Mouse (Mus musculus): ENCODE results near the gene Tfap4. TPM values are rescaled to one million over a fixed set of nuclear protein-coding genes. Genes with fewer than 3 reads are reported as not detected.
A peak's percentile ranks its signal among the peaks of the same experiment; 100 is the strongest.
"Not testable (repeated sequence)": the region's sequence is repeated elsewhere in the genome, so short reads cannot be mapped to it uniquely, and the experiment has no call there.

Tfap4 gene
- total RNA-seq, 2 experiments from 2014 or later, result 2.9 to 4.3 TPM

DNA sequence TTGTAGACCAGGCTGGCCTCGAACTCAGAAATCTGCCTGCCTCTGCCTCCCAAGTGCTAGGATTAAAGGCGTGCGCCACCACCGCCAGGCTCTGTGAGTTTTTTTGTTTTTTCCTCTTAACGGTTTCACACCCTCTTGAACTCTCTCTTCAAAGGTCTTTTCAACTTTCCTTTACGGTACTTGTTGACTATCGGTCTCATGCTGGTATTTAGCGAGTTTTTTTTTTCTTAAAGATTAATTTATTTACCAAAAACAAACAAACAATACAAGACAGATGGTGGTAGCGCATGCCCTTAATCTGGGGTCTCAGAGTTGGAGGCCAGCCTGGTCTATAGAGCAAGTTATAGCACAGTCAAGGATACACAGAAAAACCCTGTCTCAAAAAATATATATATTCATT is 30.6 kb upstream of the Tfap4 start:
- DNase-seq (ENCODE audit: extremely low spot score in 1 of 2, low spot score in 2 of 2), result no peak
- H3K4me3 ChIP-seq, result no peak overlapping the region
- intact Hi-C loops (cut with DNase I), result no loop called here
- no peak overlapping the region for H3K27ac ChIP-seq
- TF ChIP-seq CTCF (IDR thresholded peaks at IDR 0.05), result no peak

DNA sequence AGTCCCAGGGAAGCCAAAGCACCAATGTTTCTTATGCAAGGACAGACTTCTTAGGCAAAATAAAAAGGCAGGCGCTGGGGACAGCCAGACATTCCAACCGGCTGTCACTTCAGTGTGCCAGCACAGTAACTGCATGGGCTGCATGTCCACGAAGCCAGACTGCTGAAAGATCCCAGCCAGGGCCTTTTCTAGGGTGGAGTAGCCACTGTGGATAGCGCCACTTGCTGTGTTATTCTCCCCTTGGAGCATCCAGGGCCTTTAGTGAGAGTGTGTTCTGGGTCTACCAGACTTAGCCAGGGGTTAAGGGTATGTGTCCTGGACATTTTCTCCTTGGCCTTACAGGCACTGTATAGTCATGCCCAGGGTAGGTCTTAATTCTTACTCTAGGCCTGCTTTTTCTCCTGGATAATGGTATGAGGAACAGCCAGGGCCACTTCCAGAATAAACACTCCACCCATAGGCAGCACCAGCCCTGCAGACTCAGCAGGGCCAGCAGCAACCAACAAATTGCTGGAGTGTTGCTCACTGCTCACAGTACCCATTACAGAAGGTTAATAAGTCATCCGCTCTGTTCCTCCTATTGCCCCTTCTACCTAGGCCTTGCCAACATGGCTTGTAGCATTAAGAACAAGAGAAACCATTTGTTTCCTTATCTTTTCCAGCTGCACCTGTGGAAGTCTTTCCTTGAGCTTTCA is 28.0 kb upstream of the Tfap4 start:
- intact Hi-C loops (cut with DNase I), result no loop called here
- Histone ChIP-seq H3K27ac (peak overlapping the region; percentile 64), H3K4me3 (no peak overlapping the region)
- TF ChIP-seq CTCF (IDR thresholded peaks at IDR 0.05), result no peak
- no peak for DNase-seq (ENCODE audit: extremely low spot score in 1 of 2, low spot score in 2 of 2)

DNA sequence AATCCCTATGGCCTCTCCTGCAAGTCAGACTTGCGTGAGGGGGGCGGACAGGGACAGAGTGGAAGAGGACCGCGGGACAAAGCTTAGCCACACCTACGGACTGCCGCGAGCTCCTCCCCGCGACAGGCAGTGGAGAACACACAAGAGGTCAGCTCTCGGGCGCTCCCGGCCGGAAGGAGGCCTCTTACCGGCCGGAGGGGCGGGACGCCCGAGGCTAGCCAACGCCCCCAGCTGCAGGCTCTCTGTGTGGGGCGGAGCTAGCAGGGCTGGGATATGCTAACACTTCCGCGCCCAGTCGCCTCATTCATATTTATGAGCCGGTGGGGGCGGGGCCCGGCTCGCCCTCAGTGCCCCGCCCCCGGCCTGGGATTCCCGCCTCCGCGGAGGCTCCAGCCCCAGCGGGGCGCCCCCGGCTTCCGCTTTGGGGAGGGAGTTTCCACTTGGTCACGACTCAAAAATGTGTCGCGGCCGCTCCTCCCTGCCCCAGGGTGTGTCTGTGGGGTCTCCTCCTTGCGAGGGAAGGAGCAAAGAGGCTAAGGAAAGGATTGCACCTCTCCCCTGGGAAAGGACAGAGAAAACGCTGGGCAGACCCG is 27.0 kb upstream of the Tfap4 start:
- H3K27ac ChIP-seq, result peak overlapping the region; percentile 64
- H3K4me3 ChIP-seq, result peak overlapping the region; percentile 46
- TF ChIP-seq CTCF (IDR thresholded peaks at IDR 0.05), result no peak; the same call in 1 of the 2 replicates
- intact Hi-C loops (cut with DNase I), result no loop called here
- peak; percentile 84 to 87 for DNase-seq (ENCODE audit: extremely low spot score in 1 of 2, low spot score in 2 of 2)

DNA sequence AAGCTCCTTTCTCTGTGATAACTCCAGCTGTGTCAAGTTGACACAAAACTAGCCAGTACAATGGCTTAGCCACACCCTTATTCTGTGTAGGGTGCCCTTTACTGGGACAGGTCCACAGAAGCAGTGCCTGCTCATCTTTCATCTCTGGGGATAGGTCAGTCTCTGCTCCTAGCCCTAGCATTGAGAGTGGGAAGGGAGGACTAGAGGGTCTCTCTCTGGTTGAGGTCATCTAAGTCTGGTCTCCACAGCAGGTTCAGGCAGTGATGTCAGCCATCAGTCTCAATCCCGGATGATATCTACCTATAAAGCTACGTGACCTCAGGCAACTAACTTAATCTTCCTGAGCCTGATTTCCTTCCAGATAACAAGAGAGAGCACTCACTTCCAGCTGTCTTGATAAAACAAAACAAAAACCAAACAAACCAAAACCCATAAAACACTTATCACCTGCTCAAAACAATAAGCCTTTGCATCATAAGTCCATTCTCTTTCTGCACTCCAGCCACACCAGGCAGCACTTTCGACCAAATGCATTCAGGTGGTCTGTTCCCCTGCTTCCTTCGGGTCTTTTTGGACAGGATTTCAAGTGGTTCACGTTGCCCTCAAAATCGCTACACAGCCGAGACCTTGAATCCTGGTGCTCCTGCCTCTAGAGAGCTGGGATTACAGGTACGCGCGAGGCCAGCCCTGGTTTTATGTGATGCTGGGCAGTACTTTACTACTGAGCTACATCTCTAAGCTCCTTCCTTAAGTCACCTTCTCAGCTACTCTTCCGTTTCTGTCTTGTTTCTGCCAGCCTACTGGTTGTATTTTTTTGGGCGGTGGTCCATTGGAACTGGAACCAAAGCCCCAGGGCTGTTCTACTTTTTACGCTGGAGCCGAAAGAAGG is 26.2 kb upstream of the Tfap4 start:
- intact Hi-C loops (cut with DNase I), result no loop called here
- H3K4me3 ChIP-seq, result peak overlapping the region; percentile 46
- DNase-seq (ENCODE audit: extremely low spot score in 1 of 2, low spot score in 2 of 2), result no peak
- H3K27ac ChIP-seq, result peak overlapping the region; percentile 53
- TF ChIP-seq CTCF (IDR thresholded peaks at IDR 0.05), result no peak

DNA sequence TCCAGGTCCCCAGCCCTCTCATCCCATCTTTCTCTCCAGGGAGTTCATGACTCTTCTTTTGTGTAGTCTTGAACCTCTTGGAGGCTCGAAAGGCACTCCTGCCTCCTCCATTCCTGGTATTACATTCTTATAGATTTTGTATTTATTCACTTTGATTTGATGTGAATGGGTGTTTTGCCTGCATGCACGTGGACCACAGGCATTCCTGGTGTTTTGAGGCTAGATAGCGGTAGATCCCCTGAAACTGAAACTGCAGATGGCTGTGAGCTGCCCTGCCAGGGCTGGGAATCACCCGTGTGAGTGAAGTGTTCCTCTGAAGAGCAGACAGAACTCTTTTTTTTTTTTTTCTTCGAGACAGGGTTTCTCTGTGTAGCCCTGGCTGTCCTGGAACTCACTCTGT is 24.8 kb upstream of the Tfap4 start:
- TF ChIP-seq CTCF (IDR thresholded peaks at IDR 0.05), result no peak
- Histone ChIP-seq H3K27ac (no peak overlapping the region), H3K4me3 (no peak overlapping the region)
- intact Hi-C loops (cut with DNase I), result no loop called here
- no peak for DNase-seq (ENCODE audit: extremely low spot score in 1 of 2, low spot score in 2 of 2)

DNA sequence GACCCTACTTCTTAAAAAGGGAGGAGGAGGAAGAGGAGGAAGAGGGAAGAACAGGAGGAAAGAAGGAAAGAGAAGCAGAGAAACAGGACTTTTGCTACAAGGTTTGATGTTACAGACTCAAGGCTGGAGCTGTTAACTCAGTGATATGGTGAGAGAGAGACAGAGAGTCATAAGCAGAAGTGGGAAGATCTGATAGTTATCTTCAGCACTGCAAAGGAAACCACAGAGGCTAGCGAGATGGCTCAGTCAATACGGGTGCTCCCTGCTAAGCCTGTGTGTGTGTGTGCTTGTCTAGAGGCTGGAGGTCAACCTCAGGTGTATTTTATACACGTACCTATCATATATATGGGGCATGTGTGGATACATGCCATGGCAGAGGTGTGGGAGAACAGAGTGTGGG is 24.2 kb upstream of the Tfap4 start:
- TF ChIP-seq CTCF (IDR thresholded peaks at IDR 0.05), result no peak
- intact Hi-C loops (cut with DNase I), result no loop called here
- no peak overlapping the region for H3K27ac ChIP-seq
- no peak overlapping the region for H3K4me3 ChIP-seq
- no peak for DNase-seq (ENCODE audit: extremely low spot score in 1 of 2, low spot score in 2 of 2)

DNA sequence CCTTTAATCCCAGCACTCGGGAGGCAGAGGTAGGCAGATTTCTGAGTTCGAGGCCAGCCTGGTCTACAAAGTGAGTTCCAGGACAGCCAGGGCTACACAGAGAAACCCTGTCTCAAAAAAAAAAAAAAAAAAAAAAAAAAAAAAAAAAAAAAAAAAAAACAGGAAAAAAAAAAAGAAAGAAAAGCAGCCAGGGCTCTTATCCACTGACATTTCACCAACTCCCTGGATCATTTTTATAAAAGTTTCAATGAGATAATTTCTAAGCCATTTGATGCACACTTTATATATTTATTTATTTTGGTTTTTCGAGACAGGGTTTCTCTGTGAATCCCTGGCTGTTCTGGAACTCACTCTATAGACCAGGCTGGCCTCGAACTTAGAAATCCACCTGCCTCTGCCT is 21.5 kb upstream of the Tfap4 start:
- H3K4me3 ChIP-seq; H3K27ac ChIP-seq; DNase-seq (ENCODE audit: extremely low spot score in 1 of 2, low spot score in 2 of 2); intact Hi-C loops (cut with DNase I): not testable (repeated sequence)

DNA sequence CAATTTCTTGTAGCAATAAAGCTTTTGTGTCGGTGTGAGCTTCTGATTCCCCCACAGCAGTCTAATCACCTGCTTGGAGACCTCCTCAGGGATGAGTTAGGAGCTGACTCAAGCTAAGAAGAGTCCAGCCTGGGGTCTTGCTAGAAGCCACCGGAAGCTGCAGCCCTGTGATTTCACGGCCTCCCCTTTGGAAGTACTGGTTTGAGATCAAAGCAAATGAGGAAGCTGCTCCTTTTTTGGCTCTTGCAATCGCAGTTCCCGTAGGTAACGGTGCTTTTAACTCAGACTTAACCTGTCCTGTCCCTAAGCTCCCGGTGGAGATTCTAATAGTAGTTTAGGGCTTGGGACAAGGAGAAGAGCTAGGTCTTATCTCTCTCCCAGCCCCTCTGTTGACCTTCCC is 19.0 kb upstream of the Tfap4 start:
- no peak for DNase-seq (ENCODE audit: extremely low spot score in 1 of 2, low spot score in 2 of 2)
- TF ChIP-seq CTCF (IDR thresholded peaks at IDR 0.05), result no peak
- Histone ChIP-seq H3K27ac (no peak overlapping the region), H3K4me3 (no peak overlapping the region)
- intact Hi-C loops (cut with DNase I), result no loop called here

DNA sequence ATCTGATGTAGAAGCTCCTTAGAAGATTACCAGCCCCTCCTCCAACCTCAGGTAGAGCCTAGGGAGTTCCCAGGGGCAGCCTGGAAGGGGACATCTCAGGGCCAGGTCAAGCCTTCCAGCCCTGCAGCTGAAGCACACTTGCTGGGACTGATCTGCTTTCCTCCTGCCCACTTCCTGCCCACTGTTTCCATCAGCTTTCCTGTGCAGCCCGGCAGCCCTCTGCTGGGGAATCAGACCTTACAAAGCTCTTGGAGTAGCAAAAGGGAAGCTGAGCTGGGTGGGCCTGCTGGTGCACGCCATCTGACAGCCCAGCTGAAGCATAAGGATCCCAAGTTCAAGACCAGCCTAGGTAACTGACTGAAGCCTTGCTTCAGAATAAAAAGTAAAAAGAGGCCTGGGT is 17.2 kb upstream of the Tfap4 start:
- no peak overlapping the region for H3K4me3 ChIP-seq
- no peak overlapping the region for H3K27ac ChIP-seq
- intact Hi-C loops (cut with DNase I), result no loop called here
- DNase-seq (ENCODE audit: extremely low spot score in 1 of 2, low spot score in 2 of 2), result no peak
- TF ChIP-seq CTCF (IDR thresholded peaks at IDR 0.05), result no peak

DNA sequence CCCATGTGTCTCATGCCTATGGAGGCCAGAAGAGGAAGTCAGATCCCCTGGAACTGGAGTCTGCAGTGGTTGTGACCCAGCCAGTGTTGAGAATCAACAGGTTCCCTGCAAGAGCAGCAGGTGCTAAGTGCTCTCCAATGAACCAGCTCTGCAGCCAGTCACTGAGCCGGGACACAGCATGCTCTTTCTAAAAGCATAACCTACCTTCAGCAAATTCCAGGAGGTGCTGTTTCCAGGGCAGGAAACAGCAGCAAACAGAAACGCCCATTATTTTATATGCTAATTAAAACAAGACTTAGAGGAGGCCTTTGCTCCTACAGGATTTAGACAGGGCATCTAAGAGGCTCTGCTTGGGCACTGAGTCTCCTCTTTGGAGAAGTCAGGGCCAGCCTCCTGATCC is 16.4 kb upstream of the Tfap4 start:
- TF ChIP-seq CTCF (IDR thresholded peaks at IDR 0.05), result no peak
- intact Hi-C loops (cut with DNase I), result no loop called here
- no peak for DNase-seq (ENCODE audit: extremely low spot score in 1 of 2, low spot score in 2 of 2)
- Histone ChIP-seq H3K4me3 (no peak overlapping the region), H3K27ac (no peak overlapping the region)

DNA sequence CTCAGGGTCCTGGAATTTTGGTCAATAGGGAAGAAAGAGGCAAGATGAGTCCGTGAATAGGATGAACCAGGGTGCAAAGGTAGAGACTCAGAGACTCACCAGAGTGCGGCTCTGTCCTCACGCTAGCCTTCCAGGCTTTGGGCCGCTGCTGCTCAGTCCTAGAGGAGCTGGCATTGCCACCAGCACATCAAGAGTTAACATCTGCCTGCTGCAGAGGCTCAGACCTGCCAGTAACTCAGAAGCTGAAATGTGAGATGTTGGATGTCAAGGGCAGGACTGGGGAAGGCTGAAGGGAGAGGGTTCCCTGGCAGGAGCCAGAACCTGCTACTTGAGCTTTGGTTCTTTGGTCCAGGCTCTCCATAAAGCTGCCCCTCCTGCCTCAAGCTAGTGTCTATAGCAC is 11.1 kb upstream of the Tfap4 start:
- no peak for DNase-seq (ENCODE audit: extremely low spot score in 1 of 2, low spot score in 2 of 2)
- Histone ChIP-seq H3K27ac (no peak overlapping the region), H3K4me3 (no peak overlapping the region)
- no peak for TF ChIP-seq CTCF (IDR thresholded peaks at IDR 0.05)
- intact Hi-C loops (cut with DNase I), result no loop called here

DNA sequence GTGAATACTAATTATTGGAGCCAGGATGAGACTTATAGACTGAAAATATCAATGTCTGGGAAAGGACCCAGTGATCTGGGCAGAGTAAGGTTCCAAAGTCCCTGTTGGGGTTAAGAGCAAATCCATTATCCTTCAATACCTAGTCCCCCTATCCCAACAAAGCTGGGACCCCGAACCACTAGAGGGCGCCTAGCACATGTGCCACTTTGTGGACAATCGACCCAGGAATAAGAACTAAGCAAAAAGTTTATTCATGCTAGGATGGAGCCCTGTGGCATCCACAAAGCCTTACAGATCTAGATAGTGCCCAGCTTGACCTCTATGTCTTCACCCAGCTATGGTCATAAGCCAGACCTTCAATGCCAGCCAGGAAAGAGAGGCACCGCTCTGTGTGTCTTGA is 8.3 kb upstream of the Tfap4 start:
- peak; percentile 68 to 74 for DNase-seq (ENCODE audit: extremely low spot score in 1 of 2, low spot score in 2 of 2)
- peak; percentile 91 for TF ChIP-seq CTCF (IDR thresholded peaks at IDR 0.05)
- Histone ChIP-seq H3K27ac (no peak overlapping the region), H3K4me3 (no peak overlapping the region)
- intact Hi-C loops (cut with DNase I), result loop anchor here (1.0 to 5.0 kb wide), 2 partner anchors 39 to 99 kb away; no protein-coding TSS in a partner anchor
